Mouse (Mus musculus) spleen, adult 12 weeks (tissue): ENCODE results near the gene Ms4a4a.

Experiments used
- DNase-seq: peaks from one replicate; pipeline ENCODE4 v3.0.0; 2022; ENCODE audit warnings: low spot score

Gene Ms4a4a

GRCm38 (mm10) chr19:11435058-11435834 lies 59.9 kb downstream of the Ms4a4a start:
- no peak for DNase-seq
